Mouse (Mus musculus) kidney, adult 2 months (tissue): ENCODE results near the gene Pcdh8. TPM values are rescaled to one million over a fixed set of nuclear protein-coding genes. Genes with fewer than 3 reads are reported as not detected.

ENCODE experiments used
- DNase-seq: peaks from one replicate; pipeline ENCODE4 v3.0.0; 2021
- H3K27ac ChIP-seq: fragments of 200-500 bp; 2 replicates; pipeline ENCODE4 v1.5.1; 2012; ENCODE audit warnings: low read depth, low read length, control low read depth, inconsistent platforms; ENCODE audit not compliant: insufficient read depth
- H3K27me3 ChIP-seq: fragments of 200-500 bp; replicated peaks from 2 replicates; pipeline ENCODE4 v1.6.1; 2012; ENCODE audit warnings: mild to moderate bottlenecking, moderate library complexity, low read length, inconsistent platforms; ENCODE audit not compliant: control insufficient read depth, insufficient read depth
- H3K36me3 ChIP-seq: fragments of 200-500 bp; 2 replicates; pipeline ENCODE4 v1.6.1; 2012; ENCODE audit warnings: mild to moderate bottlenecking, moderate library complexity, low read length, inconsistent platforms; ENCODE audit not compliant: control insufficient read depth, insufficient read depth
- H3K4me1 ChIP-seq: fragments of 200-500 bp; 2 replicates; pipeline ENCODE4 v1.6.1; 2011; ENCODE audit warnings: low read length; ENCODE audit not compliant: control insufficient read depth, insufficient read depth
- H3K4me3 ChIP-seq: fragments of 200-500 bp; 2 replicates; pipeline ENCODE4 v1.5.1; 2011; ENCODE audit warnings: mild to moderate bottlenecking, low read depth, low read length, control low read depth; ENCODE audit not compliant: insufficient read depth
- CTCF ChIP-seq: fragments of 200-500 bp; conservative IDR thresholded peaks from 2 replicates; pipeline ENCODE4 v1.5.1; 2011; ENCODE audit warnings: low read depth, mild to moderate bottlenecking, control low read depth, low read length, moderate library complexity, mixed read lengths; ENCODE audit not compliant: insufficient read depth, insufficient read length
- POLR2A ChIP-seq: fragments of 200-500 bp; IDR thresholded peaks from one replicate; pipeline ENCODE4 v1.6.1; 2011; ENCODE audit warnings: low read depth, low read length, control low read depth
- WGBS: fragments of 180-500 bp; shearing (Covaris S2); methylation state at CpG from one replicate; pipeline ENCODE4 v1.1.7; 2018; 5-methylcytosine and 5-hydroxymethylcytosine counted together
- polyA plus RNA-seq: library from polyadenylated mRNA; depleted of rRNA; stranded (reverse); fragments of >200 nt; gene quantifications from 2 replicates; pipeline ENCODE4 v1.2.3, GENCODE M21; 2012

Gene Pcdh8
- polyA plus RNA-seq, 1 experiment, result 0.06 TPM

DNA sequence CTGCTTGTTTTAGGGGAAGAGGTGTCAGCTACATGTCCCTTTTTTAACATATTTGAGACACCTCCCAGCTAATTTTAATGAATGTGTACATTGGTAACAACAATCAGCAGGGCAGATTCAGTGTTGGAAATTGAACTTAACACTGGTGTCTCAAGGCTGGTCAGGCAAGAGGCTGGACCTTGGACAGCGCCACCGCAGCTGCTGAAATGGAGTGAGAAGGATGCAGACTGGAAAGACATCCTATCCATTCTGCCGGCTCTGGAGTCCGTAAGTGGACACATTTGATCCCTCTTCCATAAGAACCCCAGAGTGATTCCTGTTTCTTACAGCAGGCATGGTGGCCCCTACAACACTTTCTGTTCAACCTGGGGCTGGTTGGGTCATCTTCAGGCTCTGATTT, 14.3 kb upstream of the Pcdh8 start:
- TF ChIP-seq CTCF (no peak), POLR2A (no peak)
- Histone ChIP-seq H3K4me1 (no peaks in the 10 kb centered on the region), H3K4me3 (no peak overlapping the region), H3K27me3 (no peaks in the 10 kb centered on the region), H3K36me3 (no peaks in the 10 kb centered on the region), H3K27ac (no peak overlapping the region)
- WGBS, result 16% methylated on average over 4 of the region's 4 CpGs
- DNase-seq, result no peak

DNA sequence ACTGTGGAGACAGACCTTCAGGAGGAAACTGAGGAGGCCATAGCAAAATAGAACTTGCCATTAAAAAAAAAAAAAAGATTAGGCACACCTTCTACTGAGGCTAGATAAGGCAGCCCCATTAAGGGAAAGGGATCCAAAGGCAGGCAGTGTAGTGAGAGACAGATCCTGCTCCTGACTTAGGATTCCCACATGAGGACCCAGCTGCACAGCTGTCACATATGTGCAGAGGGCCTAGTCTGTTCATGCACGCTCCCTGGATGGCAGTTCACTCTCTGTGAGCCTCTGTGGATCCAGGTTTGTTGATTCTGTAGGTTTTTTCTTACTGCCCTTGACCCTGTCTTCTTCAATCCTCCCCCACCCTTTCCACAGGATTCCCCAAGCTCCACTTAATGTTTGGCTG, 9.8 kb upstream of the Pcdh8 start:
- Histone ChIP-seq H3K27me3 (no peaks in the 10 kb centered on the region), H3K36me3 (no peaks in the 10 kb centered on the region), H3K4me3 (no peak overlapping the region), H3K27ac (no peak overlapping the region), H3K4me1 (no peaks in the 10 kb centered on the region)
- DNase-seq, result no peak
- TF ChIP-seq CTCF (no peak), POLR2A (no peak)
- 53% methylated on average over 1 of the region's 1 CpGs for WGBS

DNA sequence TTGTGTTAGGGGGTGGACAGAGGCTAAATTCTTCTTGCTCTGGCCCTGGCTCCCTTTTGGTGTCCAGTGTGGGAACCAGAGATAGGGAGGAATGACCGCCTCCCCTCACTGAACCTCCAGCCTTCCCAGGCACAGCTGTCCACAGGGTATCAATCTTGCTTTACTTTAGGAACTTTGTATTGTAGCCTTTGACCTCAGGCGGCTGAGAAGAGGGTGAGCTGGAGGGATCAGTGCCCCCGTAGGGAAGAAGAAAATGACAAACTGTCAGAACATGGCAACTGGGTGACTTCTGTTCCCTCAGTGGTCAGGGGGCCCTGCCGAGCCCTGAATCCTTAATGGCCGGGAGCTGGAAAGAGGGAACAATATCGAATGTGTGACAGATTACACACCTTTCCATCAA, 9.2 kb upstream of the Pcdh8 start:
- H3K27ac ChIP-seq, result no peak overlapping the region
- H3K27me3 ChIP-seq, result no peaks in the 10 kb centered on the region
- 22% methylated on average over 6 of the region's 6 CpGs for WGBS
- H3K4me1 ChIP-seq, result no peaks in the 10 kb centered on the region
- TF ChIP-seq POLR2A (no peak), CTCF (no peak)
- H3K36me3 ChIP-seq, result no peaks in the 10 kb centered on the region
- no peak overlapping the region for H3K4me3 ChIP-seq
- no peak for DNase-seq

DNA sequence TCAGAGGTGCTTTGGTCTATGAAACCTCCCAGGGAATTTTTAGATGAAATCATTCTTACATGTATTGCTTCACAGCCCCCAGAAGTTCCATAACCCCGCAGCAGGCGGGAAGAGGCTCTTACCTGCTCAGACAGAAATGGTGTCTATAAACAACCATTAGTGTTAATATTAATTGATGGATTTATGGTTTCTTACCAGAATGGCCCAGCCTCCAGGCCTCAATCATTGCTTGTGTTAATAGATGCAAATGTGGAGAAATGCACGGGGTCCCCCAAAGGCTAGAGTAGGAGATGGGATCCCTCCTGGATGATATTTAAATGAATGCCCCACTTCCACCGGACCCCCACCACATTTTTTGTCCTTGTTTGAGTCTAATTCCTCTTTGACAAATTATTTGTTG, 8.7 kb upstream of the Pcdh8 start:
- WGBS, result 58% methylated on average over 4 of the region's 4 CpGs

DNA sequence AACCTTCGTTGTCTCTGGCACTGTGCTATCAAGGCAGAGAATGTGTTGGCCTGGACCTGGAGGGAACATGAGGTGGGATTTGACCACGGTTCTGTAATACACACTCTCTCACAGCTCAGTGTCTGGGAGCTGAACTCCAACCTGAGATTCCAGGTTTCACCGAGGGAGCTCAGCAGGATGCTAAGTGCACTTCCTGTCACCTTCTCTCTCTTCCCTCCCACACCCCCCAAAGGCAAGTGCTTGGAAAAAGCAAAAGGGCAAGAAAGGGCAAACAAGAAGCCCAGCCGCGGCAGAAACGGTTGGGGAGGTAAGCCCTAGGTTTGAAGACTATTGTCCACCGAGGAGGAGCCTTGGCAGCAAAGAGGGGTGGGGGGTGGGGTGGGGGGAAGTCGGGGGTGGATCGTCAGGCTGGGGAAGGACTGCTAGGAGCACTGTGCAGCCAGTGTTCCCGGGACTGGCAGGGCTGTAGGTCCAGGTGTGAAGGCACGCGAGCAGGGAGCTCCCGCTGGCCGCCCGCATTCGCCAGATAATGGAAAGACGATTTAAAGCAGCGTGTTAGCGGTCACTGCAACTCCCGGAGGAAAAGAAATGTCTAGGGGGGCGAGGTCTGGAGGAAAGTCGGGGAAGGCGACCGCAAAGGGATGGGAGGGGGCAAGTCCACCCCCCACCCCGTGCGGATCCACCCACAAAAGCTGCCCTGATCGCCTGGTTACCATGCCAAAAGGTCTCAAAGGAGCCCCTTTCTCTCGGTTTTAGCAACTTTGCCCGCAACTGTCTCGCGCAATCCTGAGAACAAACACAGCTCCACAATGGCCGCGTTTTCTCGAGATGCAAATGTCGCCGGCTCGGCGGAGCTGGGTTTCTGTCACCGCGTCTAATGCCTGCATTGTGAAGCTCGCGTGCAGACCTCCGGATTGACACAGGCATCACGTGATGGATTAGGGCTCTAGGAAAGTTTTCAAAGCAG, 2.6 kb upstream of the Pcdh8 start:
- Histone ChIP-seq H3K27ac (no peak overlapping the region), H3K4me1 (peaks cover 8% of the 10 kb centered on the region; the same call in 1 of the 2 replicates), H3K36me3 (no peaks in the 10 kb centered on the region), H3K4me3 (no peak overlapping the region), H3K27me3 (peaks cover 2% of the 10 kb centered on the region; the same call in 1 of the 2 replicates)
- no peak for DNase-seq
- TF ChIP-seq POLR2A (no peak), CTCF (no peak)
- 2% methylated on average over 44 of the region's 44 CpGs for WGBS

More for the DNA sequence above, 8.7 kb upstream of the Pcdh8 start:
- H3K4me1 ChIP-seq, result no peaks in the 10 kb centered on the region
- no peak for TF ChIP-seq POLR2A
- TF ChIP-seq CTCF, result no peak
- no peaks in the 10 kb centered on the region for H3K36me3 ChIP-seq
- no peak overlapping the region for H3K27ac ChIP-seq
- H3K4me3 ChIP-seq, result no peak overlapping the region
- DNase-seq, result no peak
- no peaks in the 10 kb centered on the region for H3K27me3 ChIP-seq

DNA sequence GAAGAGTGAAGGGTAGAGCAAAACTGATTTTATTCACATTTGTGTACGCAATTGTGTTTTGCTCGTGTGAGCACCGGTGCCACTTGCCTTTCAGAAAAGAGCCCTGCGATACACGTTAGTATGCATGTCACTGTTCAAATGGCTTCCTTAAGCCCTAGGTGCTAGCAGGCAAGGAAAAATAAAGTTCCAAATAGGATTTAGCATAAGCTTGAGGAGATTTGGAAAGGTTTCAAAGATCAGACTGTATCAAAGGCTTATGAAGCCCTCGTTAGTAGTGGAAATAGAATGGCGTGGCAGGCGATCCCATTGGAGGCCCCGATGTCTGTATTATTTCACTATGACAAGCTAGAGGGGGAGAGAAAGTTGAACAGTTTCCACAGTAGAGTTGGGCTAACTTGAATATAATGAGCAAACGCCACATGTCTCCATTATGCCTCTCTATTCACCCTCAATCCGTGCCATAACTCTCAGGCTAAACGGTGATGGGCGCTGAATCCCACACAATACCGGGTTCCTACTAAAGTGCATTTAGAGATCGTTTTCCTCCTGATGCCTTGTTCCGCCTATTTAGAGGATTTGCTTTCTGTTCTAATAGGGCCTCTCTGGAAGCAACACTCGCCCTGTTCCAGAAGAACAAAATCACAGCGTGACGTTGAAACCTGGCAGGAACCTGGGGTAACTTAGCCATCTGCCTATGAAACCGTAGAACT, 845 bp upstream of the Pcdh8 start:
- no peak for DNase-seq
- H3K27ac ChIP-seq, result no peak overlapping the region
- H3K36me3 ChIP-seq, result no peaks in the 10 kb centered on the region
- no peak for TF ChIP-seq CTCF
- TF ChIP-seq POLR2A, result no peak
- no peak overlapping the region for H3K4me3 ChIP-seq
- 5% methylated on average over 20 of the region's 20 CpGs for WGBS
- H3K27me3 ChIP-seq, result peaks cover 2% of the 10 kb centered on the region; the same call in 1 of the 2 replicates
- peaks cover 8% of the 10 kb centered on the region; the same call in 1 of the 2 replicates for H3K4me1 ChIP-seq
